Mouse (Mus musculus) E14TG2a.4 (cell line): ENCODE measurements at regions not wholly inside any gene's neighbourhood (a gene's known extent, or its start where the extent isn't known, plus 50 kb on each side); places are given as distances from the start of the nearest gene placed in this dataset.
A peak's percentile ranks its signal among the peaks of the same experiment; 100 is the strongest.

Source experiments
- CTCF ChIP-seq: conservative IDR thresholded peaks from 2 replicates; pipeline ENCODE4 v1.5.1; 2014; ENCODE audit warnings: low read length
- NANOG ChIP-seq: IDR thresholded peaks from 2 replicates; pipeline ENCODE4 v1.6.1; 2014; ENCODE audit warnings: borderline replicate concordance, low read length, mixed read lengths
- POU5F1 ChIP-seq: IDR thresholded peaks from 2 replicates; pipeline ENCODE4 v1.6.1; 2014; ENCODE audit warnings: low read length, borderline replicate concordance

DNA sequence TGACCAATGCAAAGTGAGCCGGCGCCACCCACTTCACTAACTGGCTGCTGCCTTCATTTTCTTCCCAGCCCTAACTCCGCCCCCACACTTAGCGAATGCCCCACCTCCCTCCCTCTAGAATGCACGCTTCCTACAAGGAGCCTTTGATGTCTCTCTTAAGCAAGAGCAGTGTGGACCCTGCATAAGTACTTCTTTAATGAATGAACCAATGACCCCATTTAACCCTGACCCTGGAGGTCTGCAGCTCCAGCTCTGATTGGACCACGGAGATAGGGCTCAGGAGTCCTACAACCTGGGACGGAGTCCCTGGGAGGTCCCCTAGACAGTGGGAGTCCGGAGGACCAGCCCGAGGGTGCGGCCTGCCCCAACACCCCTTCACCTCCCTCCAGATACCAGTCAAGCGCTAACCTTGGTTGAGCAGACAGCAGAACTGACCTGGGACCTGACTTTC is 189.7 kb downstream of the Tfap2c start:
- TF ChIP-seq CTCF (no peak), POU5F1 (no peak), NANOG (peak; percentile 20; the same call in 1 of the 2 replicates)
